Mouse (Mus musculus): ENCODE measurements at regions not wholly inside any gene's neighbourhood (a gene's known extent, or its start where the extent isn't known, plus 50 kb on each side); places are given as distances from the start of the nearest gene placed in this dataset.

- TF ChIP-seq POLR2A (IDR thresholded peaks at IDR 0.05; ENCODE audit: borderline replicate concordance, extremely low read depth, insufficient read depth, insufficient read length, poor library complexity, severe bottlenecking) = no peak
- TF ChIP-seq CTCF (IDR thresholded peaks at IDR 0.05; ENCODE audit: borderline replicate concordance, extremely low read depth, insufficient read depth, insufficient read length) = peak; percentile 49; the same call in 1 of the 2 replicates
- peak; percentile 56 for DNase-seq (ENCODE audit: low read depth)
Observed at GRCm38 (mm10) chr5:106365094-106365493, 92.9 kb downstream of the Barhl2 start.

GRCm38 (mm10) chr5:106351348-106351747 is 106.6 kb downstream of the Barhl2 start:
- DNase-seq (ENCODE audit: low read depth) = no peak
- no peak for TF ChIP-seq CTCF (IDR thresholded peaks at IDR 0.05; ENCODE audit: borderline replicate concordance, extremely low read depth, insufficient read depth, insufficient read length)
- TF ChIP-seq POLR2A (IDR thresholded peaks at IDR 0.05; ENCODE audit: borderline replicate concordance, extremely low read depth, insufficient read depth, insufficient read length, poor library complexity, severe bottlenecking) = no peak

- TF ChIP-seq POLR2A (IDR thresholded peaks at IDR 0.05; ENCODE audit: borderline replicate concordance, extremely low read depth, insufficient read depth, insufficient read length, poor library complexity, severe bottlenecking) (no peak), CTCF (IDR thresholded peaks at IDR 0.05; ENCODE audit: borderline replicate concordance, extremely low read depth, insufficient read depth, insufficient read length) (no peak)
- peak; percentile 90 for DNase-seq (ENCODE audit: low read depth)
Observed at GRCm38 (mm10) chr5:106349851-106350515, 108.0 kb downstream of the Barhl2 start.

GRCm38 (mm10) chr5:106344308-106344707 is 113.7 kb downstream of the Barhl2 start:
- TF ChIP-seq CTCF (IDR thresholded peaks at IDR 0.05; ENCODE audit: borderline replicate concordance, extremely low read depth, insufficient read depth, insufficient read length) = no peak
- no peak for DNase-seq (ENCODE audit: low read depth)

- TF ChIP-seq CTCF (IDR thresholded peaks at IDR 0.05; ENCODE audit: borderline replicate concordance, extremely low read depth, insufficient read depth, insufficient read length) = no peak
- TF ChIP-seq POLR2A (IDR thresholded peaks at IDR 0.05; ENCODE audit: borderline replicate concordance, extremely low read depth, insufficient read depth, insufficient read length, poor library complexity, severe bottlenecking) = no peak
- no peak for DNase-seq (ENCODE audit: low read depth)
Observed at GRCm38 (mm10) chr5:106343601-106344000, 114.4 kb downstream of the Barhl2 start.

- no peak for TF ChIP-seq POLR2A (IDR thresholded peaks at IDR 0.05; ENCODE audit: borderline replicate concordance, extremely low read depth, insufficient read depth, insufficient read length, poor library complexity, severe bottlenecking)
- TF ChIP-seq CTCF (IDR thresholded peaks at IDR 0.05; ENCODE audit: borderline replicate concordance, extremely low read depth, insufficient read depth, insufficient read length) = no peak
- DNase-seq (ENCODE audit: low read depth) = no peak
Observed at GRCm38 (mm10) chr5:106341361-106341760, 116.6 kb downstream of the Barhl2 start.

GRCm38 (mm10) chr5:106335639-106336038 is 122.3 kb downstream of the Barhl2 start:
- TF ChIP-seq POLR2A (IDR thresholded peaks at IDR 0.05; ENCODE audit: borderline replicate concordance, extremely low read depth, insufficient read depth, insufficient read length, poor library complexity, severe bottlenecking) (no peak), CTCF (IDR thresholded peaks at IDR 0.05; ENCODE audit: borderline replicate concordance, extremely low read depth, insufficient read depth, insufficient read length) (no peak)
- DNase-seq (ENCODE audit: low read depth) = no peak

GRCm38 (mm10) chr5:106327592-106328150 is 130.3 kb downstream of the Barhl2 start:
- TF ChIP-seq CTCF (IDR thresholded peaks at IDR 0.05; ENCODE audit: borderline replicate concordance, extremely low read depth, insufficient read depth, insufficient read length) (no peak), POLR2A (IDR thresholded peaks at IDR 0.05; ENCODE audit: borderline replicate concordance, extremely low read depth, insufficient read depth, insufficient read length, poor library complexity, severe bottlenecking) (no peak)
- DNase-seq (ENCODE audit: low read depth) = peak; percentile 70

GRCm38 (mm10) chr5:106322574-106323215 is 135.3 kb downstream of the Barhl2 start:
- TF ChIP-seq CTCF (IDR thresholded peaks at IDR 0.05; ENCODE audit: borderline replicate concordance, extremely low read depth, insufficient read depth, insufficient read length) (no peak), POLR2A (IDR thresholded peaks at IDR 0.05; ENCODE audit: borderline replicate concordance, extremely low read depth, insufficient read depth, insufficient read length, poor library complexity, severe bottlenecking) (no peak)
- DNase-seq (ENCODE audit: low read depth) = peak; percentile 52

- TF ChIP-seq POLR2A (IDR thresholded peaks at IDR 0.05; ENCODE audit: borderline replicate concordance, extremely low read depth, insufficient read depth, insufficient read length, poor library complexity, severe bottlenecking) = no peak
- no peak for TF ChIP-seq CTCF (IDR thresholded peaks at IDR 0.05; ENCODE audit: borderline replicate concordance, extremely low read depth, insufficient read depth, insufficient read length)
- no peak for DNase-seq (ENCODE audit: low read depth)
Observed at GRCm38 (mm10) chr5:106321426-106321825, 136.5 kb downstream of the Barhl2 start.

- TF ChIP-seq POLR2A (IDR thresholded peaks at IDR 0.05; ENCODE audit: borderline replicate concordance, extremely low read depth, insufficient read depth, insufficient read length, poor library complexity, severe bottlenecking) = no peak
- no peak for TF ChIP-seq CTCF (IDR thresholded peaks at IDR 0.05; ENCODE audit: borderline replicate concordance, extremely low read depth, insufficient read depth, insufficient read length)
- peak; percentile 35 for DNase-seq (ENCODE audit: low read depth)
Observed at GRCm38 (mm10) chr5:106321023-106321422, 136.9 kb downstream of the Barhl2 start.

- DNase-seq (ENCODE audit: low read depth) = peak; percentile 73
- TF ChIP-seq POLR2A (IDR thresholded peaks at IDR 0.05; ENCODE audit: borderline replicate concordance, extremely low read depth, insufficient read depth, insufficient read length, poor library complexity, severe bottlenecking) (no peak), CTCF (IDR thresholded peaks at IDR 0.05; ENCODE audit: borderline replicate concordance, extremely low read depth, insufficient read depth, insufficient read length) (no peak)
Observed at GRCm38 (mm10) chr5:106320039-106320438, 137.9 kb downstream of the Barhl2 start.
